Mouse (Mus musculus) ES-E14 (cell line): ENCODE measurements at regions not wholly inside any gene's neighbourhood (a gene's known extent, or its start where the extent isn't known, plus 50 kb on each side); places are given as distances from the start of the nearest gene placed in this dataset.

ENCODE experiments used
- DNase-seq: peaks from one replicate; pipeline ENCODE4 v3.0.0-alpha.2; 2013; ENCODE audit warnings: low read depth, low spot score
- H3K27ac ChIP-seq: 2 replicates; pipeline ENCODE4 v1.5.1; 2012; ENCODE audit warnings: low read depth, mild to moderate bottlenecking, low read length, moderate library complexity, mixed read lengths; ENCODE audit not compliant: poor library complexity, insufficient read depth, severe bottlenecking
- H3K36me3 ChIP-seq: 2 replicates; pipeline ENCODE4 v1.6.1; 2012; ENCODE audit warnings: mild to moderate bottlenecking, low read length, moderate library complexity, mixed read lengths; ENCODE audit not compliant: control insufficient read depth, poor library complexity, insufficient read depth, severe bottlenecking
- H3K4me1 ChIP-seq, 2 experiments: fragments of 150-350 bp in 1 of 2; sonication (generic) in 1 of 2; 2 replicates each; pipeline ENCODE4 v1.6.1; 2012; ENCODE audit warnings: low read length in 2 of 2, mild to moderate bottlenecking in 1 of 2, mixed read lengths in 1 of 2; ENCODE audit not compliant: control insufficient read depth in 2 of 2, insufficient read depth in 2 of 2, poor library complexity in 1 of 2
- H3K4me3 ChIP-seq, 2 experiments: fragments of 150-350 bp in 1 of 2; sonication (generic) in 1 of 2; 2 replicates each; pipeline ENCODE4 v1.5.1; 2012; ENCODE audit warnings: low read length in 2 of 2, low read depth in 1 of 2, mild to moderate bottlenecking in 1 of 2, mixed read lengths in 1 of 2; ENCODE audit not compliant: insufficient read depth in 1 of 2, poor library complexity in 1 of 2, severe bottlenecking in 1 of 2
- H3K9ac ChIP-seq: 2 replicates; pipeline ENCODE4 v1.6.1; 2012; ENCODE audit warnings: low read depth, mild to moderate bottlenecking, low read length, mixed read lengths; ENCODE audit not compliant: poor library complexity, insufficient read depth, severe bottlenecking
- H3K9me3 ChIP-seq: fragments of 150-350 bp; sonication (generic); 2 replicates; pipeline ENCODE4 v1.6.1; 2012; ENCODE audit warnings: low read depth, mild to moderate bottlenecking, low read length; ENCODE audit not compliant: control insufficient read depth, insufficient read depth
- CHD2 ChIP-seq: IDR thresholded peaks from 2 replicates; pipeline ENCODE4 v1.6.1; 2014; ENCODE audit warnings: mild to moderate bottlenecking, low read depth, low read length, inconsistent platforms
- HCFC1 ChIP-seq: IDR thresholded peaks from 2 replicates; pipeline ENCODE4 v1.6.1; 2012; ENCODE audit warnings: low read length, inconsistent platforms, borderline replicate concordance; ENCODE audit not compliant: insufficient read depth
- MAFK ChIP-seq: IDR thresholded peaks from 2 replicates; pipeline ENCODE4 v1.6.1; 2014; ENCODE audit warnings: mild to moderate bottlenecking, low read depth, low read length, inconsistent platforms; ENCODE audit not compliant: insufficient read depth
- ZC3H11A ChIP-seq: IDR thresholded peaks from 2 replicates; pipeline ENCODE4 v1.6.1; 2012; ENCODE audit warnings: low read depth, mild to moderate bottlenecking, inconsistent platforms, low read length, borderline replicate concordance
- ZNF384 ChIP-seq: IDR thresholded peaks from 2 replicates; pipeline ENCODE4 v1.6.1; 2012; ENCODE audit warnings: low read depth, low read length, inconsistent platforms
- in situ Hi-C, 2 experiments: fragments of 600-800 bp; cut with MboI; formaldehyde crosslinking; loops; one replicate each; pipeline ENCODE4 v1.15.1; 2025; ENCODE audit warnings: low sequenced_read_pairs in 2 of 2, inconsistent platforms in 1 of 2; ENCODE audit not compliant: unreplicated experiment in 2 of 2

GRCm38 (mm10) chr19:56120723-56121122, 166.2 kb upstream of the Habp2 start:
- TF ChIP-seq ZNF384 (no peak), HCFC1 (no peak), MAFK (no peak), CHD2 (no peak), ZC3H11A (no peak)
- H3K9ac ChIP-seq, result no peak overlapping the region
- H3K27ac ChIP-seq, result no peak overlapping the region
- in situ Hi-C loops, result no loop called here
- H3K9me3 ChIP-seq, result no peaks in the 10 kb centered on the region
- DNase-seq, result no peak
- H3K4me3 ChIP-seq, result no peak overlapping the region
- no peaks in the 10 kb centered on the region for H3K36me3 ChIP-seq
- H3K4me1 ChIP-seq, result no peaks in the 10 kb centered on the region

GRCm38 (mm10) chr19:56122186-56122585, 164.8 kb upstream of the Habp2 start:
- TF ChIP-seq CHD2 (no peak), ZC3H11A (no peak)
- no peak overlapping the region for H3K9ac ChIP-seq

GRCm38 (mm10) chr19:56131556-56131955, 155.4 kb upstream of the Habp2 start:
- Histone ChIP-seq H3K9me3 (no peaks in the 10 kb centered on the region), H3K4me3 (no peak overlapping the region), H3K27ac (no peak overlapping the region), H3K9ac (no peak overlapping the region; the same call in 1 of the 2 replicates), H3K4me1 (no peaks in the 10 kb centered on the region), H3K36me3 (no peaks in the 10 kb centered on the region)
- DNase-seq, result no peak
- TF ChIP-seq ZC3H11A, result no peak
- no peak for TF ChIP-seq MAFK
- no peak for TF ChIP-seq ZNF384
- TF ChIP-seq HCFC1, result no peak
- TF ChIP-seq CHD2, result no peak
- in situ Hi-C loops, result no loop called here

More at GRCm38 (mm10) chr19:56122186-56122585, 164.8 kb upstream of the Habp2 start:
- DNase-seq, result no peak
- Histone ChIP-seq H3K9me3 (no peaks in the 10 kb centered on the region), H3K4me1 (no peaks in the 10 kb centered on the region), H3K4me3 (no peak overlapping the region), H3K27ac (no peak overlapping the region), H3K36me3 (no peaks in the 10 kb centered on the region)
- in situ Hi-C loops, result no loop called here

GRCm38 (mm10) chr19:56132911-56133562, 153.9 kb upstream of the Habp2 start:
- no peak for DNase-seq
- H3K4me1 ChIP-seq, result no peaks in the 10 kb centered on the region
- H3K27ac ChIP-seq, result no peak overlapping the region
- H3K9me3 ChIP-seq, result no peaks in the 10 kb centered on the region
- no peak overlapping the region for H3K9ac ChIP-seq
- in situ Hi-C loops, result no loop called here
- TF ChIP-seq MAFK, result no peak
- TF ChIP-seq ZC3H11A, result no peak
- no peak for TF ChIP-seq CHD2
- no peak for TF ChIP-seq HCFC1
- TF ChIP-seq ZNF384, result no peak
- no peak overlapping the region for H3K4me3 ChIP-seq
- no peaks in the 10 kb centered on the region for H3K36me3 ChIP-seq

DNA sequence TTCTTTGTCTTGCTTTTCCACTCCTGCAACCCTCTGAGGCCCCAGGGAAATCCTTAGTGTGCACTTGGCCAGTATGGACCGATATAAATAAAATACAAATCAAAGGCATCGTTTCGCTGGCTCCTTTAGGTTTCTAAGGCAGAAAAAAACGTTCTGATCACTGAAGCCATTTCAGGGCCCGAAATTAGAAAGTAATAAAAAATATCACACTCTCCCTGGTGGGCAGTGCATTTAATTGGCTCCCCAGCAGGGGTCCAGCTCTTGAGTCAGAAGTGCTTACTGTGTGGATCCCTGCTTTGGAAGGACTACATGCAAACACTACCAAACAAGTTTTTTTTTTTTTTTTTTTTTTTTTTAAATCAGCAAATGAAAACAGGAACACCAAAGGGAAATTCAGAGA, 153.4 kb upstream of the Habp2 start:
- Histone ChIP-seq H3K4me3 (no peak overlapping the region), H3K9me3 (no peaks in the 10 kb centered on the region), H3K4me1 (no peaks in the 10 kb centered on the region), H3K27ac (no peak overlapping the region), H3K9ac (no peak overlapping the region), H3K36me3 (no peaks in the 10 kb centered on the region)
- in situ Hi-C loops, result no loop called here
- no peak for DNase-seq
- no peak for TF ChIP-seq HCFC1
- TF ChIP-seq ZC3H11A, result no peak
- no peak for TF ChIP-seq ZNF384
- no peak for TF ChIP-seq CHD2
- no peak for TF ChIP-seq MAFK
